Mouse (Mus musculus) embryonic fibroblast, embryonic 13.5 days (primary cell): ENCODE measurements around the gene Patl1. TPM values are rescaled to one million over a fixed set of nuclear protein-coding genes. Genes with fewer than 3 reads are reported as not detected.
"Not testable (repeated sequence)": the region's sequence is repeated elsewhere in the genome, so short reads cannot be mapped to it uniquely, and the experiment has no call there.

Experiments used
- H3K27ac ChIP-seq: 2 replicates; pipeline ENCODE4 v1.5.1; 2012; ENCODE audit warnings: low read length, control low read depth, inconsistent platforms; ENCODE audit not compliant: insufficient read depth
- H3K4me1 ChIP-seq: 2 replicates; pipeline ENCODE4 v1.6.1; 2011; ENCODE audit warnings: low read length; ENCODE audit not compliant: control insufficient read depth, insufficient read depth
- H3K4me3 ChIP-seq: 2 replicates; pipeline ENCODE4 v1.5.1; 2011; ENCODE audit warnings: mild to moderate bottlenecking, control low read depth, low read length; ENCODE audit not compliant: insufficient read depth
- CTCF ChIP-seq: IDR thresholded peaks from 2 replicates; pipeline ENCODE4 v1.5.1; 2011; ENCODE audit warnings: mild to moderate bottlenecking, control low read depth, low read length, moderate library complexity, borderline replicate concordance; ENCODE audit not compliant: insufficient read depth
- POLR2A ChIP-seq: IDR thresholded peaks from 2 replicates; pipeline ENCODE4 v1.6.1; 2011; ENCODE audit warnings: low read depth, mild to moderate bottlenecking, control low read depth, low read length, moderate library complexity
- polyA plus RNA-seq: library from polyadenylated mRNA; stranded (reverse); fragments of >200 nt; gene quantifications from 2 replicates; pipeline ENCODE4 v1.2.4, GENCODE M21; 2011; ENCODE audit warnings: low read depth; ENCODE audit not compliant: missing spikeins, insufficient read length

Patl1 gene
- polyA plus RNA-seq, 1 experiment, result 26.1 TPM

DNA sequence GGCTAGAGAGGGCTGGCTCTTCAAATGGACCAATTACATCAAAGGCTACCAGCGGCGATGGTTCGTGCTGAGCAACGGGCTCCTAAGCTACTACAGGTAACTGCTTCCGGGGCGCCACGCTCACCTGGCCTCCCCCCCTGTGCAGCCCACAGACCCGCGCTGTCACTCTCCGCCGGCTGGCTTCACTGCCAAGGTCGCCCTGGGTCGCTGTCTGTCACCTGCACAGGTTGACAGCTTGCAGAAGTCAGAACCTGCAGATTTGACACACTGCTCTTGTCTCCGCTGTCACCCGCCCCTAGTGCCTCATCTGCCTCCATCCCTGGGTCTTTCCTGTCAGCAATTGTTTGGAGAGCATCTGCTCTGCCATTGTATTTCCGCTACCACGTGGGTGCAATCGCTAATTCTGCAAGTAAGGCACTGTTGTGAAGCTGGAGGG lies 54.0 kb downstream of the Patl1 start:
- Histone ChIP-seq H3K4me1 (peaks cover 11% of the 10 kb centered on the region), H3K4me3 (peak overlapping the region; percentile 91), H3K27ac (no peak overlapping the region)
- no peak for TF ChIP-seq POLR2A
- no peak for TF ChIP-seq CTCF

DNA sequence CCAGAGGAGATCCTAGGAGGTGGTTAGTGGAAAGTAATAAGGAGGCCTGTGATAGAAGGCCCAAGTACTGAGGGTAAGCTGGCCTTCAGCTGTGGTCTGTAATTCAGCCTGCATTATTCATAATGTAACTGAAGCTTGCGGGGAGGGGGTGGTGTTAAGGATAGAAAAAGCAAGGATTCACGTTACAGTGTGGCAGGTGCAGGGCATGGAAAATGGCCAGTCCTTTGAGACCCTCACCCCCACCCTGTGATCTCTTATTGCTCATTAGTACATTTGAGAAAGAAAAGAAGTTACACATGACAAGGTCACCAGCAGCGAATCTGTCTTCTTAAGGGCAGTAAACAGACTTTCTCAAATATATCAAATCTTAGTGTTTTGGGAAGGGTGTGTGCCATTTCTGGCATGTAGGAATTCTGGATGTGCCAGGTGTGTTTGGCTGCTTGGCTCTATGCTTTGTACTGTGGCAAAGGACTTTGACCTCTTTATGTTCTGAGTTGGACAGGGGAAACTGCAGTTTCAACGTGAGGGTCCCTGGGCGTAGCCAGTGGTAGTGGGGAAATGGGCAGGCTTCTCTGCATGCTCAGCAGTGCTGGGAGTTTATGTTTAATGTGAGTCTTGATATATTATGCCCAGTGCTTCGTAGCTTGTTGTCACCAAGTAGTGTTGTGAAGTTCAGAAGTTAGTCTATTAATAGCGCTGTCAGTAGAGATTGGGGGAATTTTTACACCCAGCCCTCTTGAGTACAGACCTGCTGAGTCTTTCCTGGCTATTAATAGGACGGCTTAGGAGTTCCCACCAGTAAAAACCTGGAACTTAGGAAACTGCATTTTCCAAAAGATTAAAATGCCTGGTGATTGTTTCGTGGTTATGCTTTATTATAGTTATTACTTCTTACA lies 57.2 kb downstream of the Patl1 start:
- Histone ChIP-seq H3K4me3 (no peak overlapping the region), H3K27ac (peak overlapping the region; percentile 51), H3K4me1 (peaks cover 11% of the 10 kb centered on the region)
- TF ChIP-seq POLR2A, result no peak
- no peak for TF ChIP-seq CTCF

DNA sequence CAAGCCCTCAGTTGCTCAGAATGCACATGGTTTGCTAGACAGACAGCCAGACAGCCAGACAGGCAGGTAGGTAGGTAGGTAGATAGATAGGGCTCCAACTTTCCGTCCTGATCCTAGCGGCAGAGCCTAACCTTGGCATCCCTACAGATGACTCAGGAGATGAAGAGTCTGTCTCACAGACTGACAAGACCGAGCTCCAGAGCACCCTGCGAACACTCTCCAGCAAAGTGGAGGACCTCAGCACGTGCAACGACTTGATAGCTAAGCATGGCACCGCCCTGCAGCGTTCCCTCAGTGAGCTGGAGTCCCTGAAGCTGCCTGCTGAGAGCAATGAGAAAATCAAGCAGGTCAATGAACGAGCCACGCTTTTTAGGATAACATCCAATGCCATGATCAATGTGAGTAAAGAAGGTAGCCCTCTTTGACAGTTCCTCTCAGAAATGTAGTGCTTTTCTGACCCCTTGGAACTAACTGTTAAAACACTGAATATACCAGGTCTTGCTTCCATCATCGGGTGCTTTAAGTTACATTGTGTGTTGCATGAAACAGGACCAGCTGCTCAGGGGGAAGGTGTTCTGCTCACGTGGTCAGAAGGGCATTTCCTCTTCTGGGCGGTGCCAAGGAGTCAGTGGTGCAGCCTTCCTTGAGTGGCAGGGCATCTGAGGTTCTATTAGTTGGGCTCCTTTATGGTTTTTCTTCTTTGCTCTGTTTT lies 61.5 kb downstream of the Patl1 start:
- no peak overlapping the region for H3K27ac ChIP-seq
- peaks cover 8% of the 10 kb centered on the region for H3K4me1 ChIP-seq
- H3K4me3 ChIP-seq, result no peak overlapping the region
- no peak for TF ChIP-seq POLR2A
- TF ChIP-seq CTCF, result no peak

DNA sequence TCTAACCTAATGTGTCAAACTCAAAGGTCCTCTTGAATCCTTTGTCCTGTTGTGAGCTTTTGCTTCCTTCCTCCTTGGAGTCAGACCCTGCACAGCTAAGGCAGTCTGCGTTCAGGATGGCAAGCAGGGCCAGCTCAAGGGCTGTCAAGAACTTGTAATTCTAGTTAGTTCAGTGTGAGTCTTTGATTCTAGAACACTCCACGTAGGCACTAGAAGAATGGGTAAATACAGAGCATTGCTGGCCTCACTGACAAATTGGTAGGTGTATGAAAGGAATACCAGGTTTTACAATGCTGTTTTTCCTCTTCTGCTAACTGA lies 62.0 kb downstream of the Patl1 start:
- TF ChIP-seq POLR2A (no peak), CTCF (no peak)
- no peak overlapping the region for H3K27ac ChIP-seq

DNA sequence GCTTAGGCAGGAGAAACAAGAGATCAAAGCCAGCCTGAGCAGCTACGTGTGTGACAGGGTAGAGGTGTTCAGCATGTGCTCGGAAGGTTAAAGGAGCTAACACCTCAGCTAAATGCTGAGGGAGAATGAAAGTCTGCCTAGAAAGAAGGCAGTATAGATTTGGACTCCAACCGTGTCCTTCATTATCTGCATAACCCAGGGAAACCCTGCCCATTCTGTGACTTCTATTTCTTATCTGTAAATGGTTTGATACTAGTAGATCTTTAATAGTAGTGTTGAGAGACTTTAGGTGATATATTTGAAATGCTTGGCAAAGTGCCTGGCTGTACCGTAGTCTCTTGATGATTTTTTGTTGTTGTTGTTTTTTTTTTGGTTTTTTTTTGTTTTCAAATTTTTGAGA lies 63.5 kb downstream of the Patl1 start:
- Histone ChIP-seq H3K4me3 (no peak overlapping the region), H3K27ac (no peak overlapping the region), H3K4me1 (no peaks in the 10 kb centered on the region)
- TF ChIP-seq CTCF, result no peak

More for the DNA sequence above, 62.0 kb downstream of the Patl1 start:
- Histone ChIP-seq H3K4me1 (peaks cover 5% of the 10 kb centered on the region), H3K4me3 (no peak overlapping the region)

DNA sequence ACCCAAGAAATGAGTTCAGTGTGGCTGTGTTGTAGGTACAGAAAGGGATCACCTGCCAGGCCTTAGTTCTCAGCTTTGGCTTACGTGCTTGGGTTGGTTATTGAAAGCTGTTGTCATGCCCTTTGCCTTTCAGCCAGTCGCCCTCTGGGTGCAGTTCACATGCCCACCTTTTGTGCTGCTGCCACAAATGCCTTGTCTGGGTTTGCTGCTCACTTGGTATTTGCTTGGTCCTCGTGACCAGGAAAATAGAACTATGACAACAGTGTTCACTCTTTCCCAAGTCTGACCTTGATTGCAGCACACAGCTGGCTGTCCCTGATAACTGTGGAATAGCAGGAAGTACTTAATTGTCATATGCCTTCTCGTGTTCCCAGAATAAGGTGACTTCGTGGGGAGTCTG lies 65.2 kb downstream of the Patl1 start:
- Histone ChIP-seq H3K4me3 (no peak overlapping the region), H3K27ac (no peak overlapping the region), H3K4me1 (no peaks in the 10 kb centered on the region)
- no peak for TF ChIP-seq POLR2A
- no peak for TF ChIP-seq CTCF

DNA sequence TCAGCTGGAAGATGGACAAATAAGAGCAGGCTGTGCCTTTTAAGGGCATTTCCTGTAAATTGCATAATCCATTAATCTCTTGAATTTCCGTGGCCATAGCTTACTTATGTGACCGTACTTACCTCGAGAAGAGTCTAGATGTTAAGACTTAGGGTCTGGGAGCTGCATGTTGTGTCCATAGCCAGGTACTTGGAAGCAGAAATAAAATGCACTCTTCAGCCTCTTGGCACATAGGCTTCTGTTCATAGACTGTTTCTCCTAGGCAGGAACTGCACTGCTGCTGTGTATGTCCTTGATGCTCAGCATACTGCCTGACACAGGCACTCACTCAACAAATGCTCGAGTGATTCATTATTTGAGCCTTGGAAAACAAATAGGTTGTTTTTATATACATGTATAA lies 68.3 kb downstream of the Patl1 start:
- H3K27ac ChIP-seq, result no peak overlapping the region
- TF ChIP-seq POLR2A (no peak), CTCF (no peak)
- H3K4me3 ChIP-seq, result no peak overlapping the region
- H3K4me1 ChIP-seq, result no peaks in the 10 kb centered on the region

DNA sequence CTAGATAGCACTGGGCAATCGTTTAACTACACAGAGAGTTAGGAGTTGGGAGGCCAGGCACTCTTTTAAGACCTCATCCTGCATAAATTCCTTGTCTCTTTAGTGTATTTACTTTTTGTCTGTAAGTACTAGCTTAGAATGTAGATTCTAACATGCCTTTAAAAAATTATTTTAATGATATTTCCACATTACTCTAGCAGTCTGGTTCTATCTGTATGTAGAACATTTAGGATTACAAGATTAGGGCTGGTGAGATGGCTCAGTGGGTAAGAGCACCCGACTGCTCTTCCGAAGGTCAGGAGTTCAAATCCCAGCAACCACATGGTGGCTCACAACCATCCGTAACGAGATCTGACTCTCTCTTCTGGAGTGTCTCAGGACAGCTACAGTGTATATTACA lies 72.4 kb downstream of the Patl1 start:
- H3K4me3 ChIP-seq, H3K4me1 ChIP-seq, H3K27ac ChIP-seq: not testable (repeated sequence)

DNA sequence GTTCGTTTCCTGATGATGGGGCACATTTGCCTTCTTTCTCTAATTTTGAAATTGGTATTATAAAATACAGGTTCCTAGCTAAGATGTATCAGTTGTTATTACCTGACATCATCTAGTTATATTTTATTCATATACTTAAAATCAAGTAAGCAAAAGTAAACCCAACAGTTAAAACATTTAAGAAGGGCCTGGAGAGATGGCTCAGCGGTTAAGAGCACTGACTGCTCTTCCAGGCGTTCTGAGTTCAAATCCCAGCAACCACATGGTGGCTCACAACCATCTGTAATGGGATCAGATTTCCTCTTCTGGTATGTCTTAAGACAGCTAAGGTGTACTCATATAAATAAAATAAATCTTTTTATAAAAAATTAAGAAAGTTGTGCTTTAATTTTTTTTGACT lies 75.6 kb downstream of the Patl1 start:
- no peak overlapping the region for H3K27ac ChIP-seq
- no peaks in the 10 kb centered on the region for H3K4me1 ChIP-seq
- no peak for TF ChIP-seq POLR2A
- no peak for TF ChIP-seq CTCF
- no peak overlapping the region for H3K4me3 ChIP-seq

DNA sequence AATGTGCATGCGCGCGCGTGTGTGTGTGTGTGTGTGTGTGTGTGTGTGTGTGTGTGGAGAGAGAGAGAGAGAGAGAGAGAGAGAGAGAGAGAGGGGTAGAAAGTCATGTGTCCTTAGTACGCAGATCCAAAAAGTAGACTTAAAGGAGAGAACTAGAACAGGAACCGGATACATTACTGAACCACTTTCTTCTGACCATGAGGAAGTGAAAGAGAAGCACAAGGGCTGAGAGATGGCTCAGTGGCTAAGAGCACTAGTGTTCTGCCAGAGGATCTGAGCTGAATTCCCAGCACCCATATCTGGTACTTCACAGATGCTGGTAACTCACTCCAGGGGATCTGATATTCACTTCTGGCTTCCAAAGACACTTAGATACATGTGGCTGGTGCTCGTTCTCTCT lies 77.1 kb downstream of the Patl1 start:
- Histone ChIP-seq H3K4me3 (no peak overlapping the region), H3K27ac (no peak overlapping the region), H3K4me1 (no peaks in the 10 kb centered on the region)
- TF ChIP-seq POLR2A, result no peak
- no peak for TF ChIP-seq CTCF

DNA sequence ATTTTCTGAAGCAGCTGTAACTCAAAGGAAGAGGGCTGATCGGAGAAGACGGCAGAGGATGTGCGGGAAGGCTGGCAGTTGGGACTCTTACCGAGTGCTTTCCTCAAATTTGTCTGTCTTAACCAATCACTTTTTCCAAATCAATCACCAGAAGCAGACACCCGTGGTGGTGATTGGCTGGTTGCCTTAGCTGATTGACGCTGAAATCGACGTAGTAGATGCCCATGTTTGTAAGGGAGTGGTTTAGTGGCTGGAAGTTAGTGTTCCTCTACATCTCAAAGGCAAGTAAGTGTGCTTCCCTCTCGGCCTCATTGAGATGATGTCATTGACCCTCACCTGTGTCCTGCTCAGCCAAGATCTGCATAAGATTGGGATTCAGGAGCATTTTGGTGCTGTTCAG lies 79.8 kb downstream of the Patl1 start:
- Histone ChIP-seq H3K4me1 (no peaks in the 10 kb centered on the region), H3K4me3 (no peak overlapping the region)
- TF ChIP-seq POLR2A (no peak), CTCF (no peak)

More for the DNA sequence above, 79.8 kb downstream of the Patl1 start:
- no peak overlapping the region for H3K27ac ChIP-seq
